Mouse (Mus musculus) megakaryocyte, embryonic 14.5 days (primary cell): ENCODE data around the gene Gdpd2.

Source experiments
- FLI1 ChIP-seq: IDR thresholded peaks from 2 replicates; pipeline ENCODE4 v1.6.1; 2012; ENCODE audit warnings: low read length, inconsistent platforms, mixed read lengths
- GATA1 ChIP-seq: IDR thresholded peaks from 3 replicates; pipeline ENCODE4 v1.6.1; 2012; ENCODE audit warnings: mixed read lengths, low read length, inconsistent platforms, borderline replicate concordance

GRCm38 (mm10) chrX:100708032-100708431 is 21.6 kb upstream of the Gdpd2 start:
- TF ChIP-seq GATA1 (no peak), FLI1 (no peak)
